Mouse (Mus musculus): ENCODE measurements around the gene H2al1f. TPM values are rescaled to one million over a fixed set of nuclear protein-coding genes. Genes with fewer than 3 reads are reported as not detected.

Gene H2al1f
- polyA plus RNA-seq, 1 experiment = not detected

Other genes starting within 250 kb of the H2al1f start
- not detected in 2 replicates for gene H2al1a, start 15.9 kb upstream of the H2al1f start, polyA plus RNA-seq (2012; rRNA removed)
- not detected in 2 replicates for gene H2al1b, start 12.7 kb upstream of the H2al1f start, polyA plus RNA-seq (2012; rRNA removed)
- gene H2al1c, start 9.5 kb upstream of the H2al1f start, polyA plus RNA-seq (2012; rRNA removed) = not detected in 2 replicates
- gene H2al1d, start 6.3 kb upstream of the H2al1f start, polyA plus RNA-seq (2012; rRNA removed) = not detected in 2 replicates
- gene H2al1e, start 3.2 kb upstream of the H2al1f start, polyA plus RNA-seq (2012; rRNA removed) = not detected in 2 replicates
- gene H2al1g, start 3.1 kb downstream of the H2al1f start, polyA plus RNA-seq (2012; rRNA removed) = not detected in 2 replicates
- not detected in 2 replicates for gene H2al1h, start 6.3 kb downstream of the H2al1f start, polyA plus RNA-seq (2012; rRNA removed)
- gene H2al1i, start 9.5 kb downstream of the H2al1f start, polyA plus RNA-seq (2012; rRNA removed) = not detected in 2 replicates
- gene H2al1j, start 12.7 kb downstream of the H2al1f start, polyA plus RNA-seq (2012; rRNA removed) = not detected in 2 replicates